Mouse (Mus musculus): Measurements from ENCODE around the gene Wdr41.

DNA sequence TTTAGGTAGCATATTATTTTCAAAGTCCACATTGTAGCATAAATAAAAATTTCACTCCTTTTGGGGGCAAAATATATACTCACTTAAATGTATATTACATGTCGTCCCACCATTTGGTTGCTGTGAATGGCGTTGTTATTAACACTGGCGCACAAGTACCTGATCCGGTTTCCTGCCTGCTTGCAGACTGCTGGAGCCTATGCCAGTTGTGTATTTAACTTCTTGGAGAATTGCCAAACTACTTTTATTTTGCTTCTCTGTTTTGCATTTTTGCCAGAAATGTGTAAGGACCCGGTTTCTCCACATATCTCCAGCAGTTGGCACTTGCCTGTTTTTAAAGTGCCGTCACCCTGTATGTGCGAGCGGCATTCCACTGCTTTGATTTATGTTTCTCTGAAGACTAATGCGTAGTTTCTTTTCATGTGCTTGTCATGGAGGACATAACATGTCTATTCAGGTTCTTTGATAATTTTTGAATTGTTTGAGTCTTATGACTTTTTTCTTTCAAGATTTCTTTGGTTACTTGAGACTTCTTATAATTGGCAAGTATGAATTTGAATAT lies 6.1 kb upstream of the Wdr41 start:
- TF ChIP-seq CHD2 (IDR thresholded peaks at IDR 0.05; ENCODE audit: low read length) (no peak), GABPA (IDR thresholded peaks at IDR 0.05; ENCODE audit: insufficient replicate concordance, low read depth, low read length) (no peak), CTCF (conservative IDR thresholded peaks at IDR 0.05 in 1 of 2, IDR thresholded peaks at IDR 0.05 in 1 of 2; ENCODE audit: low read depth in 2 of 2, low read length in 2 of 2) (no peak), EP300 (IDR thresholded peaks at IDR 0.05; ENCODE audit: low read length) (no peak), BHLHE40 (IDR thresholded peaks at IDR 0.05; ENCODE audit: low read depth, low read length) (no peak), POLR2A (IDR thresholded peaks at IDR 0.05; ENCODE audit: low read depth, low read length) (no peak), ZKSCAN1 (IDR thresholded peaks at IDR 0.05; ENCODE audit: borderline replicate concordance, low read depth, low read length) (no peak), MAX (IDR thresholded peaks at IDR 0.05; ENCODE audit: low read length) (no peak), CHD1 (IDR thresholded peaks at IDR 0.05; ENCODE audit: low read depth, low read length) (no peak), USF2 (conservative IDR thresholded peaks at IDR 0.05; ENCODE audit: low read depth, low read length) (no peak), HCFC1 (IDR thresholded peaks at IDR 0.05; ENCODE audit: low read depth, low read length) (no peak), ZNF384 (IDR thresholded peaks at IDR 0.05; ENCODE audit: low read depth, low read length) (no peak), SIN3A (IDR thresholded peaks at IDR 0.05; ENCODE audit: low read length) (no peak), ETS1 (conservative IDR thresholded peaks at IDR 0.05; ENCODE audit: low read depth, low read length) (no peak)

Data from CH12.LX (cell line).